Mouse (Mus musculus) embryonic fibroblast, embryonic 13.5 days (primary cell): ENCODE data around the gene Sept6. TPM values are rescaled to one million over a fixed set of nuclear protein-coding genes. Genes with fewer than 3 reads are reported as not detected.

Experiments
- H3K27ac ChIP-seq: 2 replicates; pipeline ENCODE4 v1.5.1; 2012; ENCODE audit warnings: low read length, control low read depth, inconsistent platforms; ENCODE audit not compliant: insufficient read depth
- H3K4me1 ChIP-seq: 2 replicates; pipeline ENCODE4 v1.6.1; 2011; ENCODE audit warnings: low read length; ENCODE audit not compliant: control insufficient read depth, insufficient read depth
- H3K4me3 ChIP-seq: 2 replicates; pipeline ENCODE4 v1.5.1; 2011; ENCODE audit warnings: mild to moderate bottlenecking, control low read depth, low read length; ENCODE audit not compliant: insufficient read depth
- CTCF ChIP-seq: IDR thresholded peaks from 2 replicates; pipeline ENCODE4 v1.5.1; 2011; ENCODE audit warnings: mild to moderate bottlenecking, control low read depth, low read length, moderate library complexity, borderline replicate concordance; ENCODE audit not compliant: insufficient read depth
- POLR2A ChIP-seq: IDR thresholded peaks from 2 replicates; pipeline ENCODE4 v1.6.1; 2011; ENCODE audit warnings: low read depth, mild to moderate bottlenecking, control low read depth, low read length, moderate library complexity
- polyA plus RNA-seq: library from polyadenylated mRNA; stranded (reverse); fragments of >200 nt; gene quantifications from 2 replicates; pipeline ENCODE4 v1.2.4, GENCODE M21; 2011; ENCODE audit warnings: low read depth; ENCODE audit not compliant: missing spikeins, insufficient read length

Sept6 gene
- polyA plus RNA-seq, 1 experiment, result 29.6 TPM

DNA sequence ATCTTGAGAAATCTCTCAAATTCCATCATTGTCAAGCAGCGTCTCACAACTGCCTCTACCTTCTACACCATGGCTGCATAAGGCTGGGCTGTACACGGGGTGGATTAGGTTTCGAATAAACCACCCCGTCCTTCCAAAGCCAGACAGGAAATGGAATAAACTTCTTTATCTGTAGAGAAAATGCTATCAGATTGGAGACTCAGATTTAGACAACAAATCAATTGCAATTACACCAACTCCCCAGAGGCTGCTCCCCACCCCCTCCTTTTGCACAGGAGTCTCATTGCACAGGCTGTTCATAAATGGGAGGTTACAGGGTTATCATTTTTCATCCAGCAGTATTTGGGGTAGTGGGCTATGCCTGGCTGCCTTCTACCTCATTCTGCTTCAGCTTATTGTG, 3.7 kb downstream of the Sept6 start:
- H3K4me1 ChIP-seq, result no peaks in the 10 kb centered on the region
- TF ChIP-seq CTCF, result no peak
- no peak overlapping the region for H3K27ac ChIP-seq
- H3K4me3 ChIP-seq, result peak overlapping the region; percentile 58; the same call in 1 of the 2 replicates

DNA sequence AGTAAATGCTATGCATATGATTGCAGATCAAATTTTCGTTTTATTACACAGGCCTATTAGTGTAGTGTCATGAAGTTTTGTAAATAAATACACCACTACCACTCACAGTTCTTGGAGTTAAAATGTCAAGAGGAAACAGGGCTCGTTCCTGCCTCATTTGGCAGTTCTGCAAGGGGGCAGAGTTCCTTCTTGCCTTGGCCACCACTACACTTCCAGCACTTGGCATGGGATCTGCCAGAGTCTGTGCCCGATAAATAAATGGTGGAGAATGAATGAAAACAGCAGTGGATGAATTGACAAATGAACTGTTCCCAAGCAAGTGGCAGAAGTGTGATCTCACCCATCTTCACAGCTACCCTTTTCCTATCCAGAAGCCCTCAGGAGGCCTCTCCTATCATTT, 6.6 kb downstream of the Sept6 start:
- Histone ChIP-seq H3K27ac (no peak overlapping the region), H3K4me3 (no peak overlapping the region), H3K4me1 (no peaks in the 10 kb centered on the region)
- TF ChIP-seq POLR2A (no peak), CTCF (no peak)

DNA sequence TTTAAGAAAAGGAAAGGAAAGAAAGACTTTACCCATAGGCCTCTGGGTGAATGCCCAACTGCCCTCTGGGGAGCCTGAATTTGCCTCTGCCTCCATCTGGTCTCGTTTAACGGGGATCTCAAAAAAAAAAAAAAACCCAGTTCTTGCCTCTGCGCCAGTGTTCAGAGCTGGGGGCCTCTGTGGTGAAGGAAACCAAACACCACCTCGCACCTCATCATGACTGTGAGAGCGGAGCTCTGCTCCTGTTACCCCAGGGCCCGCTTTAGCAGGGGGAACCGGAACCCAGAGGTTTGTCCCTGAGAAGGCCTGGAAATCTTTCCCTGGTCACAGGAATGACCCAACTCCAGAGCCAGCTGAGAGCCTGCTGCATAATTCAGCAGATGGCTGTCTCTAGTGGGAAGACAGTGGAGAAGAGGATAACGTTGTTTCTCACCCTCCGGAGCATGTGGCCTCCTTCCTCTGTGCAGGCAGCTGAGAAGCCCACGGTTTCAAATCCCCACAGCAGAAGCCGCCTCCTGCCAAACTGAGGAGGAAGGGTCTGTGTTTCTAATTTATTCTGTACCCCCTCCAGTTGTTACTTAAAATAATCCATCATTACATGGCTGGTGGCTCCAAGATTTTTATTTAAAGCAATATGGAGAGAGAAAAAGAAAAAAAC, 7.8 kb downstream of the Sept6 start:
- H3K4me1 ChIP-seq, result no peaks in the 10 kb centered on the region
- no peak overlapping the region for H3K4me3 ChIP-seq
- 0 out of 2 replicates have a peak overlapping the region, but pooled peaks have one; percentile 36 for H3K27ac ChIP-seq
- TF ChIP-seq CTCF (no peak), POLR2A (no peak)

DNA sequence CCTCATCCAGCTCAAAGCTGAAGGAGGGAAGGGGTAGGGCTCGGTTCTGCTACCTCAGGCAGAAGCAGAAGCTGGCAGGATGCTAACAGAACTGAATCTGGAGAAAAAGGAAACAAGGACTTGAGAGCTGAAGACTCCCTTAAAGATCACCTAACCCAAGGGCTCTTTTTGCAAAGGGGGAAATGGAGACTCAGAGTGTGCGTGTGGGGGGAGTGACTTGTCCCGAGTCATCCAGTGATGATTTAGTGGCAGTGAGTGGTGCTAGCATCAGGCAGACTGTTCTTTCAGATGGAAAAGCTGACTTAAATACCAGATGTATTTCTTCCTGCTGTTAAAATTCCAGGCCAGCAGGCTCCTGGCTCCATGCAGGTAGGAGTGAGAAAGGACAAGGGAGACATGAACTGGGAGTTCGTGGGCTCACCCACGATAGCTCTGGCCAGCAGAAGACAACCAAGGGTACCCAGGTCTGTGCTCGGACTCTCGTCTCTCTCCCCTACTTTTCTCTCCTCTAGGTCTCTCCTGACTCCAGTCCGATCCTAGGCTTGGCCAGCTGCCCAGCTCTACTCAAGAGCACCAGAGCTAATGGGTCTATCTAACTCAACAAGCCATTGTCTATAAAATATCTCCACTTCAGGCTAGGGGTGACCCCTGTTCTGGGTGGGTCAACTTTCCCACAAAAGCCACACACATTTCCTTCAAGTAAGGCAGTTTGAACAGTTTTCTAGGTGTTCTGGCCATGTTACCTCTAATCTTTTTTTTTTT, 8.5 kb downstream of the Sept6 start:
- Histone ChIP-seq H3K4me3 (no peak overlapping the region), H3K27ac (0 out of 2 replicates have a peak overlapping the region, but pooled peaks have one; percentile 36), H3K4me1 (no peaks in the 10 kb centered on the region)
- no peak for TF ChIP-seq POLR2A
- TF ChIP-seq CTCF, result no peak

DNA sequence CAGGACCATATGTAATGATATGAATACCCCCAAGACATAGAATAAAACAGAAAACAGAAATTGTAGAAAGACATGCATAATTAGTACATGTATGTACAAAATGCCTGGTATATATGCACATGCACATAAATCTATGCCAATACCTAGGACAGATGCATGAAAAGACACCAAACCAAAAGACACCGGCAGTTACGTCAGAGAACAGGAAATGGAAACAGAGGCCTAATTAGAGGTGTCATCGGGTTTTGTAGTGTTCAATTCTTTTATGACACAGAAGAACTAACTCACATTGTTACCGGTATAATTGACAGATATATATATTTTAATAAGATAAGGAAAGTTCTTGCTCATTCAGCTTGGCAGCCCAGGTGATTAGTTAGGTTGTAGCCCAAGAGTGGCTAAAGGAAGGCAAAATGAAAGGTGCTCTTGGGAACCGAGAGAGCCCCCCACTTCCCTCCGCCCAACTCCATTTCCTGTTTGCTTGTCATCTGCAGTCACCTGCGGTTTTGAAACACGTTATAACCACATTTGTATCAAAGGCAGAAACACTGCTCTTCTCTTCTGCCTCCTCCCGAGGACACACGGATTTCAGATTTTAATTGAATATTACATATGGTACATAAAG, 10.9 kb downstream of the Sept6 start:
- TF ChIP-seq POLR2A, result no peak
- no peak for TF ChIP-seq CTCF
- H3K27ac ChIP-seq, result no peak overlapping the region
- H3K4me1 ChIP-seq, result peaks cover 3% of the 10 kb centered on the region; the same call in 1 of the 2 replicates
- H3K4me3 ChIP-seq, result no peak overlapping the region

DNA sequence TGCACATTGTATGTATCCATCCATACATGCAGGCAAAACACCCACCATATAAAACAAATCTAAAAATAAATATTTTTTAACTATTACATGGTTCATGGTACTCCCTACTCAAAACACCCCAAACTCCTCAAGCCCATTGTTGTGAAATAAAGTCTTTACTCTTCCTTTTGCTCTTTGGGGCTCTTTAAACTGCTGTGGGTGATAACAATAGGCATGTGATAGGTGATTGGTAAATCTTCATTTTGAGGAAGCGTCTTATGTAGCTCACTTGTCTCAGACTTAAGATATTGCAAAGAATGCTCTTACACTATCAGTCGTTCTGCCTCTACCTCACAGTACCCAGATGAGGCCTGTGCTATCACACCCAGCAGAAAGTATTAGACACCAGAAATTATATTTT, 13.7 kb downstream of the Sept6 start:
- Histone ChIP-seq H3K27ac (no peak overlapping the region), H3K4me3 (no peak overlapping the region), H3K4me1 (peaks cover 3% of the 10 kb centered on the region; the same call in 1 of the 2 replicates)
- no peak for TF ChIP-seq POLR2A
- TF ChIP-seq CTCF, result no peak

DNA sequence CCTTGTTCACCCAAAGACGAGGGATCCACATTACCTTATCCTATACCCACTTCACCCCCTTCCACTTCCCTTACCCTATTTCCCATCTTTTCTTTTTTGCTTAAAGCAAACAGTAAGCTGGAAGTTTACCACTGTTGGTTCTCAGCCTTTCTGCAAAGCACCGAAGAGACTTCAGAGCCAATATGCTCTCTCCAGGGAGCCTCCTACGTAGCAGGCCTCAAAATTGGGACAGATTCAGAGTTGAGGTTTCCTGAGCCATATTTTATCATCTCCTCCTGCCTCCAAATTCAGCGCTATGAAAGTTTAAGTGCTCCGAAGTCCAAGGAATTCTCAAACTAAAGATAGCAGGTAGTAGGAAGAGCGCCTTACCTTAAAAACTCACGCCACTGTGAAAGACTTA, 14.6 kb downstream of the Sept6 start:
- H3K4me3 ChIP-seq, result no peak overlapping the region
- H3K27ac ChIP-seq, result no peak overlapping the region
- H3K4me1 ChIP-seq, result peaks cover 3% of the 10 kb centered on the region; the same call in 1 of the 2 replicates
- no peak for TF ChIP-seq CTCF
- no peak for TF ChIP-seq POLR2A

DNA sequence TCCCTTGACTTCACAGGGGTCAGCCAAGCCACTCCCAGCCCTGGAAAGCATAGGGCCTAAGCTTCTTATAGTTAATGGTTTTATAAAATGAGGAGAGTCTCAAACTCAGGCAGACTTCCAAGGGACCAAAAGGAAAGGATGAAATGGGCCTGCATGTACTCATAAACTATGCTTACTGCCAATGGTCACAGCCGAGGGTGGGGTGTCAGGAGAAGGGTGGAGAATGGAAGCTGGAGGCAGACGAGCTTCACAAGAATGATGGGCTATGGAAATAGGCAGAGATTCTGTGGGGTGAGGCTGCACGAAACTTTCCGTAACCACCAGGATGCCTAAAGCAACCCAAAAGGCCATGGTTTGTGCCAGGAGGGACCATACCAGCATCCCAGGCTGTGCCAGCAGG, 15.3 kb downstream of the Sept6 start:
- Histone ChIP-seq H3K4me3 (no peak overlapping the region), H3K27ac (no peak overlapping the region), H3K4me1 (peaks cover 3% of the 10 kb centered on the region; the same call in 1 of the 2 replicates)
- TF ChIP-seq CTCF (no peak), POLR2A (no peak)

DNA sequence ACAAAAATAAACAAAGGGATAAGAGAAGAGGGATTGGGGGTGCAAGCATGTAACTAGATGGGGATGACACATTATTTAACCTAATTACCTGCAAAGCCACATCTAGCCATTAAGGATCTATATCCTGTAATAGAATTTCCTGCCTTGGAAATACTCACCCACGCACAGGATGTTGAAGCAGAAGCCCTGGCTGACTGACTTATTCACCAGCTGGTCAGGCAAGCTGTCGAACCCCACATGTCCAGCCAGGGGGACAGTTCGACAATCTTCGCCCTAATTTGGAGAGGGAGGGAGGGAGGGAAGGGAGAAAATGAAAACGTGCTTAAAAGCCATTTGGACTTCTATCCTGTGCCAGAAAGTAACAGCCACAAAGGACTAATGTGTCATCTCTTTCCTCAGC, 16.7 kb downstream of the Sept6 start:
- TF ChIP-seq POLR2A (no peak), CTCF (no peak)
- Histone ChIP-seq H3K27ac (peak overlapping the region; percentile 18; the same call in 1 of the 2 replicates), H3K4me1 (peaks cover 3% of the 10 kb centered on the region; the same call in 1 of the 2 replicates), H3K4me3 (no peak overlapping the region)

DNA sequence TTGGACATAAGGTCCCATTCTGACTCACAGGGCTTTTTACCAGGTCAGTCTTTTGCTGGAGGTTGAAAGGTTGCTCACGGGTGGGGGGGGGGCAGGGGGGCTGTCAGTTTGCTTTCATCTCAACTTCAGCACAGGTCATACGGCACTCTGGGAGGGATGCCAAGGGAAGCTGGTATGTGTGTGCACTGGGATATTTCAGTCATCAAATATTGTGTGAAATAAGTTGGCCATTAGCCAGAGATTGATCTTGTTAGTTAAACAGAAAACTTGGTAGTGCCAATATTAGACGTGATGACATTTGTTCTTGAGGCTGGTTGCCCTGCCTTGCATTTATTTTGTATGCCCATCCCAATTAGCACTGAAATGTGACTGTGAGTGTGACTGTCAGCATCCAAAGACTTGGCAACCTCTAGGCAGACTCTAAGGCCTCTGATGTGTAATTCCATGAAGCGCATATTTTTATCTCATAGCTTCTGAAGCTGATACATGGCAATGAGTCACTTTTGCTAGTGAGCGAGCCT, 18.6 kb downstream of the Sept6 start:
- TF ChIP-seq POLR2A (no peak), CTCF (no peak)
- H3K27ac ChIP-seq, result no peak overlapping the region
- no peak overlapping the region for H3K4me3 ChIP-seq
- peaks cover 3% of the 10 kb centered on the region; the same call in 1 of the 2 replicates for H3K4me1 ChIP-seq
